Mouse (Mus musculus) lung, embryonic 15.5 days (tissue): ENCODE data around the gene Pde6b. TPM values are rescaled to one million over a fixed set of nuclear protein-coding genes. Genes with fewer than 3 reads are reported as not detected.

Source experiments
- ATAC-seq: fragments of 200-750 bp; cut with Nextera tagmentation; 2 replicates; pipeline ENCODE4 v1.8.0; 2017; ENCODE audit warnings: moderate number of reproducible peaks, borderline replicate concordance; ENCODE audit not compliant: low FRiP score, low TSS enrichment; ENCODE audit errors: extremely low read depth
- H3K27ac ChIP-seq: fragments of 300-500 bp; sonication (generic); 2 replicates; pipeline ENCODE4 v1.5.1; 2015; ENCODE audit warnings: moderate library complexity, mild to moderate bottlenecking, inconsistent platforms
- H3K27me3 ChIP-seq: fragments of 300-500 bp; sonication (generic); 2 replicates; pipeline ENCODE4 v1.6.1; 2015; ENCODE audit warnings: inconsistent platforms
- H3K36me3 ChIP-seq: fragments of 300-500 bp; sonication (generic); 2 replicates; pipeline ENCODE4 v1.6.1; 2015; ENCODE audit warnings: inconsistent platforms
- H3K4me1 ChIP-seq: fragments of 300-500 bp; sonication (generic); 2 replicates; pipeline ENCODE4 v1.6.1; 2015; ENCODE audit warnings: inconsistent platforms
- H3K4me2 ChIP-seq: fragments of 300-500 bp; sonication (generic); 2 replicates; pipeline ENCODE4 v1.6.1; 2015; ENCODE audit warnings: inconsistent platforms, mild to moderate bottlenecking, moderate library complexity
- H3K4me3 ChIP-seq: fragments of 300-500 bp; sonication (generic); 2 replicates; pipeline ENCODE4 v1.5.1; 2015; ENCODE audit warnings: mild to moderate bottlenecking, inconsistent platforms
- H3K9ac ChIP-seq: fragments of 300-500 bp; sonication (generic); 2 replicates; pipeline ENCODE4 v1.6.1; 2015; ENCODE audit warnings: inconsistent platforms
- H3K9me3 ChIP-seq: fragments of 300-500 bp; sonication (generic); 2 replicates; pipeline ENCODE4 v1.6.1; 2016; ENCODE audit warnings: inconsistent platforms
- WGBS: fragments of 180-500 bp; shearing (Covaris S2); methylation state at CpG from one replicate; pipeline ENCODE4 v1.1.7; 2015; 5-methylcytosine and 5-hydroxymethylcytosine counted together
- polyA plus RNA-seq: library from polyadenylated mRNA; unstranded; fragments of >200 nt; fragmentation: Nextera tagmentation; extraction: Ambion mirVana; gene quantifications from 2 replicates; pipeline ENCODE4 v1.2.1, GENCODE M21; 2015

The Pde6b gene
- polyA plus RNA-seq, 1 experiment from 2014 or later, result 0.32 TPM

GRCm38 (mm10) chr5:108466647-108467046, 78.5 kb downstream of the Pde6b start:
- no peak overlapping the region for H3K4me2 ChIP-seq
- ATAC-seq, result no peak
- no peaks in the 10 kb centered on the region for H3K9me3 ChIP-seq
- WGBS, result 100% methylated on average over 1 of the region's 1 CpGs
- H3K4me1 ChIP-seq, result peaks cover 25% of the 10 kb centered on the region
- H3K27ac ChIP-seq, result no peak overlapping the region
- no peak overlapping the region for H3K4me3 ChIP-seq
- no peak overlapping the region for H3K9ac ChIP-seq
- H3K27me3 ChIP-seq, result no peaks in the 10 kb centered on the region
- no peaks in the 10 kb centered on the region for H3K36me3 ChIP-seq

GRCm38 (mm10) chr5:108469617-108470016, 81.4 kb downstream of the Pde6b start:
- Histone ChIP-seq H3K27me3 (no peaks in the 10 kb centered on the region), H3K4me3 (no peak overlapping the region), H3K4me1 (no peaks in the 10 kb centered on the region; the same call in 1 of the 2 replicates), H3K36me3 (peaks cover 29% of the 10 kb centered on the region), H3K27ac (no peak overlapping the region), H3K9ac (no peak overlapping the region; the same call in 1 of the 2 replicates), H3K4me2 (no peak overlapping the region), H3K9me3 (no peaks in the 10 kb centered on the region)
- ATAC-seq, result no peak
- 73% methylated on average over 7 of the region's 7 CpGs for WGBS

- Histone ChIP-seq H3K9ac (no peak overlapping the region), H3K4me1 (no peaks in the 10 kb centered on the region; the same call in 1 of the 2 replicates), H3K4me3 (no peak overlapping the region), H3K36me3 (peaks cover 66% of the 10 kb centered on the region), H3K4me2 (no peak overlapping the region), H3K27me3 (no peaks in the 10 kb centered on the region), H3K27ac (no peak overlapping the region), H3K9me3 (no peaks in the 10 kb centered on the region)
- 58% methylated on average over 4 of the region's 4 CpGs for WGBS
- no peak for ATAC-seq
Measured at GRCm38 (mm10) chr5:108473737-108474136, 85.5 kb downstream of the Pde6b start.

- Histone ChIP-seq H3K4me1 (no peaks in the 10 kb centered on the region), H3K27ac (no peak overlapping the region), H3K36me3 (peaks cover 72% of the 10 kb centered on the region), H3K9ac (no peak overlapping the region), H3K4me3 (no peak overlapping the region), H3K27me3 (no peaks in the 10 kb centered on the region), H3K4me2 (no peak overlapping the region), H3K9me3 (no peaks in the 10 kb centered on the region)
- ATAC-seq, result no peak
- 85% methylated on average over 3 of the region's 3 CpGs for WGBS
Measured at GRCm38 (mm10) chr5:108475977-108476376, 87.8 kb downstream of the Pde6b start.

Other genes starting within 250 kb of the Pde6b start
- 42.7 and 44.7 TPM in 2 replicates for gene Dr1, start 119.5 kb upstream of the Pde6b start, polyA plus RNA-seq
- 6.6 and 6.7 TPM in 2 replicates for gene Pigg, start 75.8 kb upstream of the Pde6b start, polyA plus RNA-seq
- gene Gm42517, start 20.5 kb upstream of the Pde6b start, polyA plus RNA-seq, result not detected in 2 replicates
- gene Atp5k, start 46.1 kb downstream of the Pde6b start, polyA plus RNA-seq, result 344 and 363 TPM in 2 replicates
- 0.24 and 0.34 TPM in 2 replicates for gene Mfsd7a, start 60.5 kb downstream of the Pde6b start, polyA plus RNA-seq
- gene Pcgf3, start 72.8 kb downstream of the Pde6b start, polyA plus RNA-seq, result 17.2 and 19.3 TPM in 2 replicates
- 0.57 and 0.98 TPM in 2 replicates for gene Cplx1, start 161.6 kb downstream of the Pde6b start, polyA plus RNA-seq
- gene Gak, start 241.4 kb downstream of the Pde6b start, polyA plus RNA-seq, result 46.5 and 49.0 TPM in 2 replicates
- gene Tmem175, start 241.4 kb downstream of the Pde6b start, polyA plus RNA-seq, result 28.3 and 29.5 TPM in 2 replicates